ENCODE assay signal across 8 mouse cellular contexts in genomic region chr7:19663940-19664339, GRCm38 (mm10). TPM values are rescaled to one million over a fixed set of nuclear protein-coding genes. Genes with fewer than 3 reads are reported as not detected.
DNase-seq lines count a peak whose midpoint lies in the region; ATAC-seq and TF ChIP-seq lines count a peak whose summit lies in the region.

No protein-coding gene starts in this region.

- H3K4me2 ChIP-seq in heart, embryonic 16.5 days (ENCODE audit: low read depth, low read length): peak overlapping the region; percentile 96
- H3K4me2 ChIP-seq in liver, postnatal 0 days (ENCODE audit: low read depth, low read length): peak overlapping the region; percentile 91

- no peak for TF ChIP-seq EP300 in liver, postnatal 0 days (IDR thresholded peaks at IDR 0.05; ENCODE audit: low read depth)

- peak overlapping the region; percentile 98 for H3K9ac ChIP-seq in heart, embryonic 16.5 days (ENCODE audit: low read length)
- peak overlapping the region; percentile 99 for H3K9ac ChIP-seq in liver, postnatal 0 days (replicated peaks)

- H3K27ac ChIP-seq in brown adipose tissue, adult 24 weeks (replicated peaks; ENCODE audit: low read depth, low read length): no peak overlapping the region
- no peak overlapping the region for H3K27ac ChIP-seq in heart, embryonic 16.5 days (ENCODE audit: low read length)
- H3K27ac ChIP-seq in liver, postnatal 0 days (ENCODE audit: low read depth): no peak overlapping the region; the same call in 1 of the 2 replicates

- no peaks in the 10 kb centered on the region for H3K9me3 ChIP-seq in heart, embryonic 16.5 days (replicated peaks; ENCODE audit: control insufficient read depth, low read length)
- no peaks in the 10 kb centered on the region for H3K9me3 ChIP-seq in liver, postnatal 0 days (ENCODE audit: low read length)

- WGBS in heart, embryonic 16.5 days: 10% methylated on average over 8 of the region's 8 CpGs
- WGBS in liver, postnatal 0 days (ENCODE audit: insufficient replicate concordance): 15% methylated on average over 8 of the region's 8 CpGs

- no peaks in the 10 kb centered on the region for H3K36me3 ChIP-seq in heart, embryonic 16.5 days (ENCODE audit: control insufficient read depth, insufficient read depth)
- peaks cover 17% of the 10 kb centered on the region for H3K36me3 ChIP-seq in liver, postnatal 0 days (replicated peaks; ENCODE audit: insufficient read depth, low read length)

- peak; percentile 20 for DNase-seq in kidney, postnatal 10 days
- no peak for DNase-seq in kidney, postnatal 4 days
- no peak for DNase-seq in liver, postnatal 0 days
- no peak for DNase-seq in Muller cell, postnatal 12 days (ENCODE audit: inconsistent ontology term)
- DNase-seq in layer of hippocampus, adult 9-11 months: no peak
- no peak for DNase-seq in lung, adult 18-20 months

- peak overlapping the region; percentile 86 for H3K4me3 ChIP-seq in brown adipose tissue, adult 24 weeks (ENCODE audit: insufficient read depth, low read depth, low read length)
- H3K4me3 ChIP-seq in heart, embryonic 16.5 days (ENCODE audit: low read length): peak overlapping the region; percentile 98
- H3K4me3 ChIP-seq in liver, postnatal 0 days (ENCODE audit: low read depth, low read length): peak overlapping the region; percentile 98

- H3K4me1 ChIP-seq in brown adipose tissue, adult 24 weeks (ENCODE audit: control insufficient read depth, insufficient read depth, insufficient read length, low read length): peaks cover 8% of the 10 kb centered on the region
- H3K4me1 ChIP-seq in heart, embryonic 16.5 days (ENCODE audit: control insufficient read depth, insufficient read depth, low read length): peaks cover 21% of the 10 kb centered on the region
- peaks cover 28% of the 10 kb centered on the region for H3K4me1 ChIP-seq in liver, postnatal 0 days (ENCODE audit: insufficient read depth)

- TF ChIP-seq CTCF in liver, postnatal 0 days (IDR thresholded peaks at IDR 0.05; ENCODE audit: low read depth): no peak

- no peak for ATAC-seq in heart, embryonic 16.5 days (replicated peaks; ENCODE audit: extremely low read depth, insufficient read depth, low FRiP score)
- ATAC-seq in liver, postnatal 0 days: no peak

- no peaks in the 10 kb centered on the region for H3K27me3 ChIP-seq in heart, embryonic 16.5 days (ENCODE audit: control insufficient read depth, insufficient read depth, low read length)
- H3K27me3 ChIP-seq in liver, postnatal 0 days (ENCODE audit: insufficient read depth, low read length): no peaks in the 10 kb centered on the region

RNA-seq across cellular contexts. Expression of gene Clptm1, which starts 0.9 kb away (rescaled TPM):
- 72.2 and 77.2 TPM in 2 replicates for polyA plus RNA-seq in brown adipose tissue, adult 24 weeks (2012; ENCODE audit: insufficient read depth, insufficient read length, missing spikeins)
- polyA plus RNA-seq in heart, embryonic 16.5 days (2015; fragmentation: Nextera tagmentation; extraction: Ambion mirVana): 74.3 and 81.9 TPM in 2 replicates
- 40.3 and 44.4 TPM in 2 replicates for polyA plus RNA-seq in liver, postnatal 0 days (2015; fragmentation: Nextera tagmentation; extraction: Ambion mirVana)

RNA-seq across cellular contexts. Expression of gene Apoc2, which starts 13.8 kb away (rescaled TPM):
- polyA plus RNA-seq in brown adipose tissue, adult 24 weeks (2012; ENCODE audit: insufficient read depth, insufficient read length, missing spikeins): 1.7 TPM in 1 of 2 replicates, not detected in the other
- polyA plus RNA-seq in heart, embryonic 16.5 days (2015; fragmentation: Nextera tagmentation; extraction: Ambion mirVana): 1.2 and 2.6 TPM in 2 replicates
- 2,864 and 3,070 TPM in 2 replicates for polyA plus RNA-seq in liver, postnatal 0 days (2015; fragmentation: Nextera tagmentation; extraction: Ambion mirVana)

RNA-seq across cellular contexts. Expression of gene Gm44805, which starts 17.3 kb away (rescaled TPM):
- not detected in 2 replicates for polyA plus RNA-seq in brown adipose tissue, adult 24 weeks (2012; ENCODE audit: insufficient read depth, insufficient read length, missing spikeins)
- 0.38 TPM in 1 of 2 replicates, not detected in the other for polyA plus RNA-seq in heart, embryonic 16.5 days (2015; fragmentation: Nextera tagmentation; extraction: Ambion mirVana)
- polyA plus RNA-seq in liver, postnatal 0 days (2015; fragmentation: Nextera tagmentation; extraction: Ambion mirVana): 187 and 234 TPM in 2 replicates

RNA-seq across cellular contexts. Expression of gene Apoc4, which starts 17.3 kb away (rescaled TPM):
- polyA plus RNA-seq in brown adipose tissue, adult 24 weeks (2012; ENCODE audit: insufficient read depth, insufficient read length, missing spikeins): not detected in 2 replicates
- polyA plus RNA-seq in heart, embryonic 16.5 days (2015; fragmentation: Nextera tagmentation; extraction: Ambion mirVana): 0.22 and 0.37 TPM in 2 replicates
- 2,808 and 2,914 TPM in 2 replicates for polyA plus RNA-seq in liver, postnatal 0 days (2015; fragmentation: Nextera tagmentation; extraction: Ambion mirVana)

RNA-seq across cellular contexts. Expression of gene Apoc1, which starts 28.5 kb away (rescaled TPM):
- polyA plus RNA-seq in brown adipose tissue, adult 24 weeks (2012; ENCODE audit: insufficient read depth, insufficient read length, missing spikeins): 1,406 and 1,867 TPM in 2 replicates
- 8.9 and 9.2 TPM in 2 replicates for polyA plus RNA-seq in heart, embryonic 16.5 days (2015; fragmentation: Nextera tagmentation; extraction: Ambion mirVana)
- polyA plus RNA-seq in liver, postnatal 0 days (2015; fragmentation: Nextera tagmentation; extraction: Ambion mirVana): 5,234 and 5,457 TPM in 2 replicates

Comparison
In these comparisons a context has a peak if more than half of its experiments do, and no peak if none do; other contexts are left out.
1. RNA of gene Apoc2, which starts 13.8 kb away (polyA plus RNA-seq): 2,864 to 3,070 TPM in liver, postnatal 0 days; 1.7 TPM in brown adipose tissue, adult 24 weeks and 1.2 to 2.6 TPM in heart, embryonic 16.5 days; every median in the first group is over 100 times any median in the second.
2. RNA of gene Gm44805, which starts 17.3 kb away (polyA plus RNA-seq): 187 to 234 TPM in liver, postnatal 0 days; 0.38 TPM in heart, embryonic 16.5 days and not detected in brown adipose tissue, adult 24 weeks; every median in the first group is over 100 times any median in the second.
3. Peak in every context shown above with its lines, with median percentiles within 50 percentile points of each other: H3K4me3 ChIP-seq.